Mouse (Mus musculus): ENCODE measurements around the gene Syap1.
"Not testable (repeated sequence)": the region's sequence is repeated elsewhere in the genome, so short reads cannot be mapped to it uniquely, and the experiment has no call there.

The Syap1 gene

DNA sequence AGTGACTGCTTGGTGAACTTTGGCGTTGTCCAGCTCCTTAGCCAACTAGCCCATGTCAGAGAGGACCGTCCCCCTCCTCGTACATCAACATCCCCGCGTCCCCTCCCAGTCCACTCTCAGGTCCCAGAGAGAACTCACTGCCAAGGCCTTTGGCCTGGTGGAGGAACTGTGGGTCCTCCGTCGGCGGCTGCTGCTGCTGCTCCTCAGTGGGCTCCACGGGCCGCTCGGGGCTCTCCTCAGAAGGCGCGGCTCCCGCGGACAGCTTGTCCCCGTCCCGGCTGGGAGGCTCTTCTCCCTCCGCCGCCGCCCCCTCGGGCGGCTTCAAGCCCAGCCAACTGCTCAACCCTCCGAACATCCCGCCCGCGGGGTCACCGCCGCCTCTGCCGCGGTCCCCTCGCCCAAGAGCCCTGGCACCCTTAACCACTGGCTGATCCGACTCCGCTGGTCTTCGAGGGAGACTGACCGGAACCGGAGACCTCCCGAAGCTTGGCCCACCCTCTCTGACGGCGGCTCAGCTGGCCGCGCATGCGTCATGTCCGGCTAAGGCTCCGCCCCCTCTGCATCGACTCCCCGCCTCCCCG is at the start of gene Syap1:
Gene Syap1 (minus strand): TSS at position 517 of the 581 bp plus-strand sequence.
- in situ Hi-C loops (cut with MboI; ENCODE audit: low sequenced_read_pairs) = no loop called here

DNA sequence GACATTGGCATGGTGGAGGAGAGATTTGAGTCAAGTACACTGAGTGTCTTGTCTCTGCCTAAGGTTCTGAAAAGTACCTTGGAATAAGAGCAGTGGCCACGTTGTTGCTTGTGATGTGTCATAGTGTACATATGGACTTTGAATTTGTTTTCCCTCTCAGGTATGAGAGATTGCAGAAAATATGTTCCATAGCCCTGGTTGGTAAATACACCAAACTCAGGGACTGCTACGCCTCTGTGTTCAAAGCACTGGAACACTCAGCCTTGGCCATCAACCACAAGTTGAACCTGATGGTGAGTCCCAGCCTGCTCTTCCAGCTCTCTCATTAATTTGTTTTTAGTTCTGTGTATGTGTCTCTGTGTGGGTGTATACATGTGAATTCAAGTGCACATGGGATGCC is 43.2 kb upstream of the Syap1 start:
- in situ Hi-C loops (cut with MboI; ENCODE audit: low sequenced_read_pairs) = no loop called here

GRCm38 (mm10) chrX:162921487-162922125 is 33.4 kb upstream of the Syap1 start:
- in situ Hi-C loops (cut with MboI; ENCODE audit: low sequenced_read_pairs) = loop anchor here (25.0 kb wide), 1 partner anchor 1016 kb away; no protein-coding TSS in a partner anchor

DNA sequence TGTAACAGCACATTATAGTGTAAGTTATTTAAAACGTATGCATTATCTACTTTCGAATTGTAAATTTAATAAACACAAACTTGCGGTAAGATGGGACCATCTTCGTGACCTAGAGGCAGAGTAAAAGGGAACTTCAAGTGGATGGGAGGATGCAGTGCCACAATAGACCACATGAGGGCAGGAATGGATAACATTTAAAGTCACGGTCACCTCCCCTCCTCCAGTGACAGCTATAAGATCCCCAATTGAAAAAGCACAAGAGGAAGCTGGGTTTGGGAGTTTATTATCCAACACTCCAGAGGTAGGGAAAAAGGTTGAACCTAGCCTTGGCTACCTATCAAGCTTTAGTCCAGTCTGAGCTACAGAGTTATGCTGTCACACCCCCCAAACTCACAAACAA is 27.4 kb upstream of the Syap1 start:
- in situ Hi-C loops (cut with MboI; ENCODE audit: low sequenced_read_pairs) = loop anchor here (25.0 kb wide), 1 partner anchor 1022 kb away; no protein-coding TSS in a partner anchor

DNA sequence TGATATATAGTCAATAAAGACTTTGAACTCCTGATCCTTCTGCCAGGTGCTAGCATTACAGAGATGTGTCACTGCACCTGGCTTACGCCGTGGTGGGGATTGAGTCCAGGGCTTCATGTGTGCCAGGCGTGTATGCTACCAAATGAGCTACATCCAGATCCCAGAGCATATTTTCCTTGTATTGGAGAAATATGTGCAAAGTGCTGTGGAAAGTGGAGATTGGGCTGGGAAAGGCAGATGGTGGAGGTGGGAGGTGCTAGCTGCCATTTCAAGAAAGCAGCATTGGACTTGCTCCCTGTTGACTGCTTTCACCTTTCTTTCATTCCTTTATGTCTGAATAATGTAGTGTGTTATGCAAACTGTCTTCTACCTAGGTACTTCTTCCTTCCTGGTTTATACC is 25.4 kb upstream of the Syap1 start:
- in situ Hi-C loops (cut with MboI; ENCODE audit: low sequenced_read_pairs) = loop anchor here (25.0 kb wide), 1 partner anchor 1024 kb away; no protein-coding TSS in a partner anchor

GRCm38 (mm10) chrX:162907554-162907953 is 19.3 kb upstream of the Syap1 start:
- in situ Hi-C loops (cut with MboI; ENCODE audit: low sequenced_read_pairs) = loop anchor here (25.0 kb wide), 1 partner anchor 1030 kb away; no protein-coding TSS in a partner anchor

DNA sequence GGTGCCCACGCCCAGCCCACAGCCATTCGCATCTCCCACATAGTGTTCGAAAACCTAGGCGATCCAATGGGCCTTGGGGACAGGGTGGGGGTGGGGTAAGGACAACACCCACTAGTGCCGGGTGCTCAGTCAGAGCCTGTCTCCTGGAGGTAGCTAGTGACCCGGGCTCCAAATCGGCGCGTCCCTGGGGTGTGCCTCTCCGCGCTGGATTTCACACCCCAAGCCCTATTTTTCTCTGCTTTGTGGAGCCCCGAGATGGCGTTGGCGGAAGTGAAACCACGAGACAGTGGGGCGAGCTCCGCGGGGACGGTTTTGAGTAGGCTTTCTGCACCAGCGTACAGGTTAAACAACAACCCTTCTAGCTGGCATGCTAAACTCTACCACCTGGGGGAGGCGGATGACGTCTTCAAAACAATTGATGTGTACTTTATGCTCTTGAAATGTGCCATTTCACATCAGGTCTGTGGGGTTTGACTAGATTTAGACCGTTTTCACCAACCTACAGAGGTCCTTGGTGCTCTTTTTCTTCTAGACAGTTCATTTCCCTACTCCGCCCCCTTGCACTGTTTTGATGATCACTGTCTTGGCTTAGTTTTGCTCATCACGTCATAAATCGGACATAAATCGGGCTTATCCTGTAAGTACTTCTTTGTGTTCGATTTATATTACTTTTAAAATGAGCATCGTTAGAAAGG is 13.9 kb upstream of the Syap1 start:
- in situ Hi-C loops (cut with MboI; ENCODE audit: low sequenced_read_pairs) = loop anchor here (25.0 kb wide), 1 partner anchor 1035 kb away; no protein-coding TSS in a partner anchor

DNA sequence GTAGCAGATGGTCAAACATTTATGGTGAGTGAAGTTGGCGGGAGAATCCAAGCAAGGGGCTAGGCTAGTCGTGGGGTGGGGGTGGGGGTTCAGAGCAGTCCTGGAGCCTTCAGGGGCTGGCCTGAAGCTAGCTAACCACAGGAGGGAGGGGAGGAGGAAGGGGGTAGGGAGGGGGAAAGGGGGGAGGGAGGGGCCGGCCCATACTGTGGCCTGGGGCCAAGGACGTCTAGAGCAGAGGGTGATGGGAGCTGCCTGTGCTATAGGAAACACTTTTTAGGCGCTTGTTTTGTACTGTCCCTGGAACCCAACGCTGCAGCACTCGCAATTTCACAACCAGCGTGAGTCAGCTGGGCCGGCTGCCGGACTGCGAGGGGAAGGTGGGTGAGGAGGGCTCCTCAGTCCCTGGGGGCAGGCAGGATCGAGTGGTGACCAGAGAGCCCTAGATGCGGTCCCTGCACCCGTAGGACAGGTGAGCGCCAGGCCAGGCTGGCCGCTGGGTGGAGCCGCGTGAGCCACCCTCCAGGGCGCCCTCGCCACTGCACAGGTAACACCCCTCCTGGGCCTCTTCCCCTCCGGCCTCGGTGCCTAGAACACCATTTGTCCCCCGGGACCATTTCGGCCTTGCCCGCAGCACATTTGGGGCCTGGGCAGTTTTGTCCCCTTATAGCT is 13.3 kb upstream of the Syap1 start:
- in situ Hi-C loops (cut with MboI; ENCODE audit: low sequenced_read_pairs) = loop anchor here (25.0 kb wide), 1 partner anchor 1036 kb away; no protein-coding TSS in a partner anchor

DNA sequence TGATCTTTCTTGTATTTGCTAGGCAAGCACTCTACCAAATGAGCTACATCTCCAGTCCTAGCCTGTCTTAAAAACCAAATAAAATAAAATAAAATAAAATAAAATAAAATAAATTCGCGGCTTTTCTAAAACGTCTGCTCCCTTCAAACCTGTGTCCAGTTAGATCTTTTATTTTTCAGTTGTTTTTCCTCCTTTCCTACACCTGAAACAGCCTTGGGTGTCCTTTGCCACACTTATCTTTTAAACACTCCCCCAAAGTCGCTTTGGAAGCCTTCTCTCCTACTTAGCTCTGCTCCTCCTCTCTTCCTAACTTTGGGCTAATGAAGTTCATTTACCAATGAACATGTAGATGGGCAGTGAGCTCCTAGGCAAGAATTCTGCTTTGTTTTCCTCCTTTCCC is 12.7 kb upstream of the Syap1 start, which contains the start of gene Ctps2:
Gene Ctps2 (plus strand): TSS at position 301 of the 400 bp plus-strand sequence.
- in situ Hi-C loops (cut with MboI; ENCODE audit: low sequenced_read_pairs) = loop anchor here (25.0 kb wide), 1 partner anchor 1036 kb away; no protein-coding TSS in a partner anchor

DNA sequence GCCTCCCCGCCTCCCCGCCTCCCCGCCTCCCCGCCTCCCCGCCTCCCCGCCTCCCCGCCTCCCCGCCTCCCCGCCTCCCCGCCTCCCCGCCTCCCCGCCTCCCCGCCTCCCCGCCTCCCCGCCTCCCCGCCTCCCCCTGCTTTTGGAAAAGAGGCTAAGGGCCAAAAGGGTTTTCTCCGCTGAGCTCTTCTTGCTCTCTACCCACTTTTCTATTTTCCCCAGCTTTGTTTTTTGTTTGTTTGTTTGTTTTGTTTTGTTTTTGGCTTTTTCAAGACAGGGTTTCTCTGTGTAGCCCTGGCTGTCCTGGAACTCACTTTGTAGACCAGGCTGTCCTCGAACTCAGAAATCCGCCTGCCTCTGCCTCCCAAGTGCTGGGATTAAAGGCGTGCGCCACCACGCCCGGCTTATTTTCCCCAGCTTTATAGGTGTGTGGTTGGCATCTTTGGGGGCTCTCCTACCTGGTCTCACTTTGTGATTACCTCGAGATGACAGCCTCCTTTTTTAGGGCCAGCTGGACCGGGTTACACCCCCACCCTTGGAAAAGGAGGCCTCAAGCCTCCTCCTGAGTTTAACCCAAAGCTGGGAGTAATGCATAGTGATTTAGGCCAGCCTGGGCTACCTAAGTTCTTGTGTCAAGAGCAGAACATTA is 452 bp upstream of the Syap1 start:
- in situ Hi-C loops (cut with MboI; ENCODE audit: low sequenced_read_pairs) = not testable (repeated sequence)

DNA sequence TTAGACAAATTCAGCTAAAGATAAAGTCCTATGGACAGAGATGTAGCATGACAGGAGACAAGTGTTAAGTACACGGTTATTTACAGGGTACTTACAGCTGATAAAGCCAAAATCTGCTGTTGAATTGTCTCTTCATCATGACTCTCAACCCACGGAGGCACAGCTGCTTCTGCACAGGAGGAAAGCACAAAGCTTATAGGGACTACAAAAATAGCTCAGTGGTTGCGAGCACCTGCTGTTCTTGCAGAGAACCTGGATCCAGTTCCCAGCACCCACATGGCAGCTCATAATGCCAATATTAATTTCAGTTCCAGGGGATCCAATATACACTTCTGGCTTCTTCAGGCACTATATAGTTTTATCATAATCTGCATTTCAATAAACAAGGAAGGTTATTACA is 10.0 kb downstream of the Syap1 start:
- in situ Hi-C loops (cut with MboI; ENCODE audit: low sequenced_read_pairs) = no loop called here

GRCm38 (mm10) chrX:162873761-162874160 is 14.5 kb downstream of the Syap1 start:
- in situ Hi-C loops (cut with MboI; ENCODE audit: low sequenced_read_pairs) = no loop called here

DNA sequence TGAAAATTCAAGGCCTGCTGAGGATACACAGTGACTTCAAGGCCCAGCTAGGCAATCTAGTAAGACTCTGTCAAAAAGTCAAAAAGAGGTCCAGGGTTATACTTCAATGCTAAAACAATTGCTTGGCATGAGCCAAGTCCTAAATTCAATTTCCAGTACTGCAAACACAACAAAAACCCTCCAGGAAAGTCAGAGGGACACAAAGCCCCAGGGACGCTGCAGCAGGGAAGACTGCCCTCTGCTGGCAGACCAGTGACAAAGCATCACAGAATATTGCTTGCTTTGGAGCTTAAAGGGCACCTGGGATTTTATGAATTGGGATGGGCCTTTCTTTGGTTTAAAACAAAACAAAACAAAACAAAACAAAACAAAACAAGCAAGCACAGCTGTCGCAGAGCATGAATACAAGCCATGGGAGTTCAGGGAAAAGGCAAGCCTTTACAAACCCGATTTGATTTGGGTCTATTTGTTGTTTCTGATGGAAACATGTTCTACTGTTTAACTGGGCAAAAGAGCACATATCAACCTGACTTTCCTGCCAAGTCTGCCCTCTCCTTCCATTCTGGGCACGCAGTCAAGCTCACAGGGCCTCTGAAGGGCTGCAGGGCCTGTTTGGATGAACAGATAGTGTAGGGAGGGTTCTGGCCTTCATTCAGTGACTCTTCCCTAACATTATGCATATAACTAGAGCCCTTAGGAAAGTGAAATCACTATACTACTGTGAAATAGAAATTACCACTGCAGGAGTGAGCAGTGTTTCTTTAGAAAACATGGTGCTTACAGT is 16.3 kb downstream of the Syap1 start:
- in situ Hi-C loops (cut with MboI; ENCODE audit: low sequenced_read_pairs) = no loop called here

GRCm38 (mm10) chrX:162868294-162868965 is 19.8 kb downstream of the Syap1 start:
- in situ Hi-C loops (cut with MboI; ENCODE audit: low sequenced_read_pairs) = no loop called here

GRCm38 (mm10) chrX:162848682-162849081 is 39.6 kb downstream of the Syap1 start:
- in situ Hi-C loops (cut with MboI; ENCODE audit: low sequenced_read_pairs) = no loop called here

GRCm38 (mm10) chrX:162845531-162845930 is 42.7 kb downstream of the Syap1 start:
- in situ Hi-C loops (cut with MboI; ENCODE audit: low sequenced_read_pairs) = no loop called here

DNA sequence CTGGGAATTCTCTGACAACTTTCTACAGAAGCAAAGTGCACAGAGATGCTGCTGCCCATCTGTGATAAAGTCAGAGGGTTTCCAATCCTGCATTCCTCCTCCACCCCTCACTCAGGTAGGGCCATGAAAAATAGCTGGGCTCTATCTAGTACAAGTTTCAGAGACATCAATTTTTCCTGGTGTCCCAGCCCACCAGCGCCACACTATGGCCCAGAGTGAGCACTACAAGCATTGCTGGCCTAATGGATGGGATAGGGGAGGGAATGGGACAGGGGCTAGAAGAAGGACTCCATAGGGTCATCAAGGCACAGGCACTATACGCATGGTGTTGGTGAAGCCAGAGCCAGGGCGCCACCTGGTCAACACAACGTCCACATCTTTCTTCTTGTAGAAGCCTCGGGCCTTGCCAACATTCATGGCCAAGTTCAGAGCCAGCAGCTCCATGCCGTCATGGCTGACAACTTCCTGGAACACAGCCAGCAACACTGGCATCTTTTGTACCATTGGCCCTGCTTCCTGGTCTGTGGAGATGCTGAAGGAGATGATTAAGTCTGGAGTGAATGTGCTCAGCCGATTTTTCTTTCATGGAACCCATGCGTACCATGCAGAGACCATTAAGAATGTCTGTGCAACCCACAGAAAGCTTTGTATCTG is 43.7 kb downstream of the Syap1 start:
- in situ Hi-C loops (cut with MboI; ENCODE audit: low sequenced_read_pairs) = no loop called here

DNA sequence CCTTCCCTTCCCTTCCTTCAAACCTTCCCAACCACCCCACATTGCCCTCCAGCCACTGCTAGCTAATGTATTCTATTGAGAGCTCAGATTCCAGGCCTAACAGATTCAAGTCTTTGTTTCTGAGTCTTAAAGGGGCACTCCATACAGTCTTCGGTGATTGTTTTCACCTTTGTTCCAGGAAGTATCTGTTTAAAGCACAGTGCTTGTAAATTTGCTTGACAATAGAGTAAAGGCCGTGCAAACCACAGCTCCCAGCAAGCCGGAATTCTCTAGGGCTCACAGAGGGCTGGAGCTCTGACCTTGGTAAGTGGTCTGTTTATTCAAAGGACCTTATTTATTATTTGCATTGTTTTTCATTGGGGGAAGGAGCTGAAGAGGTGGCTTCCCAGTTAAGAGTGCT is 56.1 kb downstream of the Syap1 start:
- in situ Hi-C loops (cut with MboI; ENCODE audit: low sequenced_read_pairs) = no loop called here

- in situ Hi-C loops (cut with MboI; ENCODE audit: low sequenced_read_pairs) = no loop called here
Measured at GRCm38 (mm10) chrX:162831542-162831941, 56.7 kb downstream of the Syap1 start.

All from CH12F3 (cell line).